Mouse (Mus musculus) kidney, embryonic 14.5 days (tissue): Measurements from ENCODE around the gene Timm29. TPM values are rescaled to one million over a fixed set of nuclear protein-coding genes. Genes with fewer than 3 reads are reported as not detected.

Experiments
- ATAC-seq: fragments of 200-750 bp; cut with Nextera tagmentation; 2 replicates; pipeline ENCODE4 v1.8.0; 2017; ENCODE audit warnings: moderate number of reproducible peaks, mild to moderate bottlenecking, moderate TSS enrichment, moderate library complexity; ENCODE audit not compliant: low FRiP score, low TSS enrichment
- H3K27ac ChIP-seq: fragments of 300-500 bp; sonication (generic); 2 replicates; pipeline ENCODE4 v1.5.1; 2014; ENCODE audit warnings: low read depth, mild to moderate bottlenecking, low read length, moderate library complexity, mixed read lengths
- H3K27me3 ChIP-seq: fragments of 300-500 bp; sonication (generic); 2 replicates; pipeline ENCODE4 v1.6.1; 2014; ENCODE audit warnings: mild to moderate bottlenecking, low read length; ENCODE audit not compliant: control insufficient read depth, insufficient read depth
- H3K36me3 ChIP-seq: fragments of 300-500 bp; sonication (generic); 2 replicates; pipeline ENCODE4 v1.6.1; 2014; ENCODE audit warnings: low read length, mixed read lengths; ENCODE audit not compliant: control insufficient read depth, insufficient read depth
- H3K4me1 ChIP-seq: fragments of 300-500 bp; sonication (generic); 2 replicates; pipeline ENCODE4 v1.6.1; 2014; ENCODE audit warnings: low read length, mixed read lengths; ENCODE audit not compliant: control insufficient read depth, insufficient read depth
- H3K4me2 ChIP-seq: fragments of 300-500 bp; sonication (generic); replicated peaks from 2 replicates; pipeline ENCODE4 v1.6.1; 2014; ENCODE audit warnings: low read depth, mild to moderate bottlenecking, low read length
- H3K4me3 ChIP-seq: fragments of 300-500 bp; sonication (generic); 2 replicates; pipeline ENCODE4 v1.5.1; 2014; ENCODE audit warnings: mild to moderate bottlenecking, low read length
- H3K9ac ChIP-seq: fragments of 300-500 bp; sonication (generic); 2 replicates; pipeline ENCODE4 v1.6.1; 2014; ENCODE audit warnings: low read depth, mild to moderate bottlenecking, low read length, moderate library complexity
- H3K9me3 ChIP-seq: fragments of 300-500 bp; sonication (generic); 2 replicates; pipeline ENCODE4 v1.6.1; 2016; ENCODE audit warnings: low read length; ENCODE audit not compliant: control insufficient read depth
- WGBS: fragments of 180-500 bp; shearing (Covaris S2); extraction: QIAGEN DNeasy Blood & Tissue Kit; methylation state at CpG from one replicate; pipeline ENCODE4 v1.1.7; 2014; 5-methylcytosine and 5-hydroxymethylcytosine counted together
- polyA plus RNA-seq: library from polyadenylated mRNA; unstranded; fragments of >200 nt; fragmentation: Nextera tagmentation; extraction: Ambion mirVana; gene quantifications from 2 replicates; pipeline ENCODE4 v1.2.1, GENCODE M21; 2014

Timm29 gene
- polyA plus RNA-seq, 1 experiment from 2014 or later = 41.3 TPM

- peak overlapping the region; percentile 83 for H3K4me3 ChIP-seq
- H3K9ac ChIP-seq = peak overlapping the region; percentile 93
- ATAC-seq = no peak
- no peaks in the 10 kb centered on the region for H3K9me3 ChIP-seq
- H3K4me1 ChIP-seq = peaks cover 9% of the 10 kb centered on the region; the same call in 1 of the 2 replicates
- H3K27ac ChIP-seq = peak overlapping the region; percentile 98; the same call in 1 of the 2 replicates
- 10% methylated on average over 10 of the region's 10 CpGs for WGBS
- peaks cover 3% of the 10 kb centered on the region; the same call in 1 of the 2 replicates for H3K36me3 ChIP-seq
- H3K4me2 ChIP-seq = peak overlapping the region; percentile 53
- no peaks in the 10 kb centered on the region for H3K27me3 ChIP-seq
These were observed 24.5 kb downstream of the Timm29 start for GRCm38 (mm10) chr9:21617066-21617465.

- H3K27ac ChIP-seq = no peak overlapping the region
- H3K9me3 ChIP-seq = no peaks in the 10 kb centered on the region
- H3K4me1 ChIP-seq = peaks cover 9% of the 10 kb centered on the region; the same call in 1 of the 2 replicates
- no peaks in the 10 kb centered on the region for H3K27me3 ChIP-seq
- H3K36me3 ChIP-seq = peaks cover 3% of the 10 kb centered on the region; the same call in 1 of the 2 replicates
- ATAC-seq = no peak
- H3K4me3 ChIP-seq = no peak overlapping the region
- no peak overlapping the region for H3K9ac ChIP-seq
- 88% methylated on average over 4 of the region's 4 CpGs for WGBS
- H3K4me2 ChIP-seq = no peak overlapping the region
These were observed 27.7 kb downstream of the Timm29 start for GRCm38 (mm10) chr9:21620229-21620628.

- no peak overlapping the region for H3K4me2 ChIP-seq
- no peak overlapping the region for H3K27ac ChIP-seq
- no peaks in the 10 kb centered on the region for H3K9me3 ChIP-seq
- H3K9ac ChIP-seq = no peak overlapping the region
- H3K4me3 ChIP-seq = no peak overlapping the region
- H3K4me1 ChIP-seq = peaks cover 9% of the 10 kb centered on the region; the same call in 1 of the 2 replicates
- H3K36me3 ChIP-seq = peaks cover 3% of the 10 kb centered on the region; the same call in 1 of the 2 replicates
- H3K27me3 ChIP-seq = no peaks in the 10 kb centered on the region
- ATAC-seq = no peak
- WGBS = 93% methylated on average over 1 of the region's 1 CpGs
These were observed 30.2 kb downstream of the Timm29 start for GRCm38 (mm10) chr9:21622676-21623075.

GRCm38 (mm10) chr9:21625342-21626339 lies 33.1 kb downstream of the Timm29 start:
- H3K4me3 ChIP-seq = no peak overlapping the region
- H3K27me3 ChIP-seq = no peaks in the 10 kb centered on the region
- H3K4me2 ChIP-seq = no peak overlapping the region
- no peak; the same call in 1 of the 2 replicates for ATAC-seq
- H3K4me1 ChIP-seq = no peaks in the 10 kb centered on the region
- H3K9me3 ChIP-seq = no peaks in the 10 kb centered on the region
- no peak overlapping the region for H3K27ac ChIP-seq
- WGBS = 81% methylated on average over 9 of the region's 10 CpGs
- H3K9ac ChIP-seq = no peak overlapping the region
- H3K36me3 ChIP-seq = no peaks in the 10 kb centered on the region; the same call in 1 of the 2 replicates

- H3K4me1 ChIP-seq = no peaks in the 10 kb centered on the region
- no peak overlapping the region for H3K4me3 ChIP-seq
- H3K9ac ChIP-seq = no peak overlapping the region
- ATAC-seq = no peak
- no peak overlapping the region for H3K27ac ChIP-seq
- H3K27me3 ChIP-seq = no peaks in the 10 kb centered on the region
- H3K9me3 ChIP-seq = no peaks in the 10 kb centered on the region
- H3K4me2 ChIP-seq = no peak overlapping the region
- peaks cover 3% of the 10 kb centered on the region; the same call in 1 of the 2 replicates for H3K36me3 ChIP-seq
These were observed 34.0 kb downstream of the Timm29 start for GRCm38 (mm10) chr9:21626571-21626970.

- Histone ChIP-seq H3K27me3 (no peaks in the 10 kb centered on the region), H3K9ac (no peak overlapping the region), H3K36me3 (peaks cover 3% of the 10 kb centered on the region; the same call in 1 of the 2 replicates), H3K4me1 (no peaks in the 10 kb centered on the region), H3K9me3 (no peaks in the 10 kb centered on the region), H3K4me3 (no peak overlapping the region), H3K27ac (no peak overlapping the region), H3K4me2 (no peak overlapping the region)
- ATAC-seq = no peak
- WGBS = 68% methylated on average over 5 of the region's 5 CpGs
These were observed 34.7 kb downstream of the Timm29 start for GRCm38 (mm10) chr9:21627145-21627795.

GRCm38 (mm10) chr9:21630673-21631072 lies 38.2 kb downstream of the Timm29 start:
- WGBS = 78% methylated on average over 3 of the region's 3 CpGs

GRCm38 (mm10) chr9:21633106-21633505 lies 40.6 kb downstream of the Timm29 start:
- Histone ChIP-seq H3K27ac (no peak overlapping the region), H3K4me3 (no peak overlapping the region), H3K9ac (no peak overlapping the region), H3K9me3 (no peaks in the 10 kb centered on the region), H3K36me3 (peaks cover 58% of the 10 kb centered on the region), H3K27me3 (no peaks in the 10 kb centered on the region), H3K4me1 (no peaks in the 10 kb centered on the region), H3K4me2 (no peak overlapping the region)
- 94% methylated on average over 3 of the region's 3 CpGs for WGBS
- no peak for ATAC-seq

More at GRCm38 (mm10) chr9:21630673-21631072, 38.2 kb downstream of the Timm29 start:
- Histone ChIP-seq H3K4me2 (no peak overlapping the region), H3K4me3 (no peak overlapping the region), H3K36me3 (peaks cover 34% of the 10 kb centered on the region), H3K9ac (no peak overlapping the region), H3K27ac (no peak overlapping the region), H3K9me3 (no peaks in the 10 kb centered on the region), H3K4me1 (no peaks in the 10 kb centered on the region), H3K27me3 (no peaks in the 10 kb centered on the region)
- no peak for ATAC-seq
